Mouse (Mus musculus) liver, postnatal 0 days (tissue): ENCODE measurements at regions not wholly inside any gene's neighbourhood (a gene's known extent, or its start where the extent isn't known, plus 50 kb on each side); places are given as distances from the start of the nearest gene placed in this dataset.

Experiments used
- CTCF ChIP-seq: sonication (generic); IDR thresholded peaks from 2 replicates; pipeline ENCODE4 v1.5.1; 2016; ENCODE audit warnings: antibody characterized with exemption, low read depth
- EP300 ChIP-seq: IDR thresholded peaks from 2 replicates; pipeline ENCODE4 v1.6.1; 2016; ENCODE audit warnings: antibody characterized with exemption, low read depth, mild to moderate bottlenecking

DNA sequence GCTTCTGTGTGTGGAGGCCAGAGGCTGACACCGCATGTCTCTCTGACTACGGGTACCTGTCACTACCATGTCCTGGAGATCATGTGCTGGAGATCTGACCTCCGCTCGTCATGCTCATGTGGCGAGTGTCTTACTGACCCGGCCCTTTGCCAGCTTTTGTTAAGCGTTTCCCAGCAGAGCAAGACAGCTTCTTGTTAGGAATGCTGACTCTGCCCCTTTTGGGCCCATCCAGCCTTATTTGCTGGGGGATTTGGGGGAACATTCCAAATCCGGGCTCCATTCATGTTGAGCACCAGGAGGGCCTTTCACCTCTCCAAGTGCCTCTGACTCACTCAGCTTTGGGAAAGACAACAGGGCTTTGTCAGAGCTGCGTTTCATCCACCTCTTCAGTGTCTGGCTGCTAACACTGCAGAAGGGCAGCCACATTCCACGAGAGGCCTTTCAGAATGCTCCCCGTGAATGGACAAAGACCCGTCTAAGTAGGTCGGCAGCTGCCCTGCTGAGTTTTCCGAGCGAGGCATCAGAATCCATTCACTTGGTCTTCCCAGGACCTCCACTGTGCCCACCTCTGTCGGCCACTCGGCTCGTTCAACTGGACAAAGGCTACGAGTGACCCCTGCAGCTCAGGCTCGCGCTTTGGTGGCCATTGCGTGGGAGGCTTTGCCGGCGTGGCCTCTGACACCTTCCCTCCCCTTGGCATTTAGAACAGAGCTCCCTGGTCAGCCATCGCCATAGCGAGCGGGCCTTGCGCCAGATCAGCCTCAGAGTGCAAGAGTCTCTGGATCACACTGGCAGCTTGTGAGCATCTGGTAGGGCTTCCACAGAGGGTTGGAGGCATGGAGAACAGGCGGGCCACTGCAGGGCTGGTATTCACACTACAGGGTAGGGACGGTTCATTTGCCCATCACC is 58.3 kb downstream of the Nxnl2 start:
- no peak for TF ChIP-seq CTCF
- no peak for TF ChIP-seq EP300
